8 mouse cellular contexts compared by ENCODE assay signal in the genomic region with DNA sequence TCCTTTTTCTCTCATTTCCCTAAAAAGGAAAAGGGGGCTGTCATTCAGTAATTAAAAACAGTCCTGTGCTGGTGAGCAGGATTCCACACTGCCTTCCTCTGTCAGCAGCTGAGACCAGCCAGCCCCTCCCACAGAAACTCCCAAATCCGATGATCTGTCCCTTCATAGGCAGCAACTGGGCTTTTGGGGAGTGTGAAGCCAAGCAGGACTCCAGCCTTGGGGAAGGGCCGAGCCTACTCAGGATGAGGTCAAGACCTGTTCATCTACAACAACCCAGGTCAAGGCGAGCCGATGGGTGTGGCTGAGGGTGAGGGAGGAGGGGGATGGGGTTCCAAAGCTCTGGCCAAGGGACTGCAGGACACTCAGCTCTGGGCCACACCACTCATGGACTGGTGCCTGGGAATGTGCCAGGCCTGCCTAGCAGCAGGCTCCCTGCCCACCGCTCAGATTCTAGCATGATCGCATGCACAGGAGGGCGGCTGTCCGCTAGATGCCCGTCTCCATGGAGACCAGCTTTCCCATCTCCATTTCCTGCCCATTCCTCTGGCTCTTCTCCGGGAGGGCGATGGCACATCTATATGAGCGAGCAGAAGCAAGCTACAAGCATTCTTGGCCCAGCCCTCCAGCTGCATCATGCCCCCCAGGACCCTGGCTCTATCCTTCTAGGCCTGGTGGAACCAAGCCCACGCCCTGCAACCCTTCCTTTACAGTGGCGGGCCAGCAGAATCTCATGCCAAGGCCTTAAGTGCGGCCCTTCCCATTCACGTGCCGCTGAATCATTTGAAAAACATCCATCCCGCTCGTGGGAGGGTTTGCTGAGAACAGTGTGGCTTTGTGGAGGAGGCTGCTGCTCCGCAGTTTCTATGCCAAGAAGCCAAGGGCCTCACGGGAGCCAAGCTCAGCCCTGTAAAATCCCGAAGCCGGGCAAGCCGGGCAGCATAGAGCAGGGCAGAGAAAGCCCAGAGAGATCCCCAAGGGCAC. TPM values are rescaled to one million over a fixed set of nuclear protein-coding genes. Genes with fewer than 3 reads are reported as not detected.
A peak's percentile ranks its signal among the peaks of the same experiment; 100 is the strongest.
DNase-seq lines count a peak whose midpoint lies in the region; ATAC-seq and TF ChIP-seq lines count a peak whose summit lies in the region.

No protein-coding gene starts in this region.

- peak overlapping the region; percentile 89 for H3K27ac ChIP-seq in embryonic facial prominence, embryonic 14.5 days (replicated peaks; ENCODE audit: low read depth, low read length)
- H3K27ac ChIP-seq in limb, embryonic 14.5 days (replicated peaks; ENCODE audit: low read depth, low read length): peak overlapping the region; percentile 84

- H3K9me3 ChIP-seq in embryonic facial prominence, embryonic 14.5 days (ENCODE audit: control insufficient read depth, low read length): no peaks in the 10 kb centered on the region
- no peaks in the 10 kb centered on the region for H3K9me3 ChIP-seq in limb, embryonic 14.5 days (ENCODE audit: control insufficient read depth, low read length)

- H3K27me3 ChIP-seq in embryonic facial prominence, embryonic 14.5 days (replicated peaks; ENCODE audit: control insufficient read depth, insufficient read depth, low read length): no peaks in the 10 kb centered on the region
- no peaks in the 10 kb centered on the region for H3K27me3 ChIP-seq in limb, embryonic 14.5 days (ENCODE audit: control insufficient read depth, insufficient read depth, low read length)

- peak overlapping the region; percentile 14; the same call in 1 of the 2 replicates for H3K4me3 ChIP-seq in embryonic facial prominence, embryonic 14.5 days (ENCODE audit: low read depth, low read length)
- 0 out of 2 replicates have a peak overlapping the region, but pooled peaks have one; percentile 4 for H3K4me3 ChIP-seq in limb, embryonic 14.5 days (replicated peaks; ENCODE audit: low read length)

- H3K4me2 ChIP-seq in embryonic facial prominence, embryonic 14.5 days (ENCODE audit: low read depth, low read length): peak overlapping the region; percentile 51
- H3K4me2 ChIP-seq in limb, embryonic 14.5 days (replicated peaks; ENCODE audit: low read depth, low read length, severe bottlenecking): peak overlapping the region; percentile 44

- H3K36me3 ChIP-seq in embryonic facial prominence, embryonic 14.5 days (ENCODE audit: control insufficient read depth, insufficient read depth, low read length): peaks cover 24% of the 10 kb centered on the region; the same call in 1 of the 2 replicates
- peaks cover 30% of the 10 kb centered on the region for H3K36me3 ChIP-seq in limb, embryonic 14.5 days (ENCODE audit: control insufficient read depth, insufficient read depth, low read length)

- 44% methylated on average over 20 of the region's 24 CpGs for WGBS in embryonic facial prominence, embryonic 14.5 days
- WGBS in limb, embryonic 14.5 days: 40% methylated on average over 24 of the region's 24 CpGs

- no peak for TF ChIP-seq POLR2A in limb, embryonic 14.5 days (IDR thresholded peaks at IDR 0.05; ENCODE audit: borderline replicate concordance, extremely low read depth, insufficient read depth, insufficient read length)

- peaks cover 49% of the 10 kb centered on the region for H3K4me1 ChIP-seq in embryonic facial prominence, embryonic 14.5 days (ENCODE audit: control insufficient read depth, insufficient read depth, low read length)
- H3K4me1 ChIP-seq in limb, embryonic 14.5 days (ENCODE audit: control insufficient read depth, insufficient read depth, low read length): peaks cover 56% of the 10 kb centered on the region

- ATAC-seq in embryonic facial prominence, embryonic 14.5 days (ENCODE audit: low read depth): peak; percentile 77
- ATAC-seq in limb, embryonic 14.5 days (ENCODE audit: low FRiP score, low read depth): peak; percentile 44; the same call in 1 of the 2 replicates

- DNase-seq in 3134 (ENCODE audit: extremely low read depth, insufficient read length, low spot score): peak; percentile 93
- DNase-seq in adrenal gland, postnatal 14 days: peak; percentile 62
- peak; percentile 92 for DNase-seq in embryonic facial prominence, embryonic 14.5 days (ENCODE audit: low spot score)
- peak; percentile 82 for DNase-seq in heart, adult 8-10 months (ENCODE audit: low spot score)
- peak; percentile 48 for DNase-seq in kidney, postnatal 10 days
- DNase-seq in limb, embryonic 14.5 days (ENCODE audit: low spot score): peak; percentile 77
- peak; percentile 85 to 90 for DNase-seq in right cerebral cortex, adult 2 months (ENCODE audit: low spot score in 2 of 2)
- no peak for DNase-seq in thymus, postnatal 25 days

- peak overlapping the region; percentile 53 for H3K9ac ChIP-seq in embryonic facial prominence, embryonic 14.5 days (ENCODE audit: low read depth, low read length)
- 0 out of 2 replicates have a peak overlapping the region, but pooled peaks have one; percentile 12 for H3K9ac ChIP-seq in limb, embryonic 14.5 days (ENCODE audit: low read depth, low read length, severe bottlenecking)

RNA-seq across cellular contexts. Expression of gene Cep295nl, which starts 15.0 kb away (rescaled TPM):
- 0.67 and 1.7 TPM in 2 replicates for total RNA-seq in adrenal gland, postnatal 14 days (2021)
- 0.63 and 1.2 TPM in 2 replicates for polyA plus RNA-seq in embryonic facial prominence, embryonic 14.5 days (2014; fragmentation: Nextera tagmentation; extraction: Ambion mirVana)
- total RNA-seq in heart, adult 8-10 months (2022): 1 to 10 TPM in 1 of 4 experiments, under 1 TPM in 3; 0.82 to 1.0 (median 0.88) TPM
- polyA plus RNA-seq in limb, embryonic 14.5 days (2012; rRNA removed): 0.69 and 0.85 TPM in 2 replicates
- 1.3 and 1.6 TPM in 2 replicates for polyA plus RNA-seq in limb, embryonic 14.5 days (2014; fragmentation: Nextera tagmentation; extraction: Ambion mirVana)

RNA-seq across cellular contexts. Expression of gene Timp2, which starts 28.3 kb away (rescaled TPM):
- 78.9 and 94.3 TPM in 2 replicates for total RNA-seq in adrenal gland, postnatal 14 days (2021)
- 182 and 196 TPM in 2 replicates for polyA plus RNA-seq in embryonic facial prominence, embryonic 14.5 days (2014; fragmentation: Nextera tagmentation; extraction: Ambion mirVana)
- total RNA-seq in heart, adult 8-10 months (2022): 10 to 100 TPM; 73.9 to 99.6 (median 87.5) TPM
- 175 and 202 TPM in 2 replicates for polyA plus RNA-seq in limb, embryonic 14.5 days (2012; rRNA removed)
- 202 and 223 TPM in 2 replicates for polyA plus RNA-seq in limb, embryonic 14.5 days (2014; fragmentation: Nextera tagmentation; extraction: Ambion mirVana)

RNA-seq across cellular contexts. Expression of gene Usp36, which starts 37.2 kb away (rescaled TPM):
- total RNA-seq in adrenal gland, postnatal 14 days (2021): 23.0 and 24.2 TPM in 2 replicates
- 15.9 and 16.1 TPM in 2 replicates for polyA plus RNA-seq in embryonic facial prominence, embryonic 14.5 days (2014; fragmentation: Nextera tagmentation; extraction: Ambion mirVana)
- 10 to 100 TPM; 13.2 to 14.5 (median 13.9) TPM for total RNA-seq in heart, adult 8-10 months (2022)
- 24.3 and 29.7 TPM in 2 replicates for polyA plus RNA-seq in limb, embryonic 14.5 days (2012; rRNA removed)
- polyA plus RNA-seq in limb, embryonic 14.5 days (2014; fragmentation: Nextera tagmentation; extraction: Ambion mirVana): 17.7 and 19.5 TPM in 2 replicates
